Mouse (Mus musculus) limb, embryonic 11.5 days (tissue): ENCODE results near the gene Tbata. TPM values are rescaled to one million over a fixed set of nuclear protein-coding genes. Genes with fewer than 3 reads are reported as not detected.

Experiments
- ATAC-seq: fragments of 200-750 bp; cut with Nextera tagmentation; 2 replicates; pipeline ENCODE4 v1.8.0; 2017; ENCODE audit warnings: low read depth; ENCODE audit not compliant: insufficient number of reproducible peaks, low FRiP score, low TSS enrichment
- DNase-seq: peaks from one replicate; pipeline ENCODE4 v3.0.0-alpha.2; 2015; ENCODE audit warnings: low spot score
- H3K27ac ChIP-seq: fragments of 300-500 bp; sonication (generic); replicated peaks from 2 replicates; pipeline ENCODE4 v1.5.1; 2014; ENCODE audit warnings: low read depth, mild to moderate bottlenecking, low read length
- H3K27me3 ChIP-seq: fragments of 300-500 bp; sonication (generic); 2 replicates; pipeline ENCODE4 v1.6.1; 2014; ENCODE audit warnings: mild to moderate bottlenecking, low read length, mixed read lengths; ENCODE audit not compliant: control insufficient read depth, insufficient read depth
- H3K36me3 ChIP-seq: fragments of 300-500 bp; sonication (generic); 2 replicates; pipeline ENCODE4 v1.6.1; 2014; ENCODE audit warnings: mild to moderate bottlenecking, low read length, moderate library complexity, mixed read lengths; ENCODE audit not compliant: control insufficient read depth, insufficient read depth
- H3K4me1 ChIP-seq: fragments of 300-500 bp; sonication (generic); 2 replicates; pipeline ENCODE4 v1.6.1; 2014; ENCODE audit warnings: low read length, mixed read lengths; ENCODE audit not compliant: control insufficient read depth, insufficient read depth
- H3K4me2 ChIP-seq: fragments of 300-500 bp; sonication (generic); 2 replicates; pipeline ENCODE4 v1.6.1; 2014; ENCODE audit warnings: low read depth, mild to moderate bottlenecking, moderate library complexity; ENCODE audit not compliant: severe bottlenecking
- H3K4me3 ChIP-seq: fragments of 300-500 bp; sonication (generic); 2 replicates; pipeline ENCODE4 v1.5.1; 2014; ENCODE audit warnings: low read depth, low read length
- H3K9ac ChIP-seq: fragments of 300-500 bp; sonication (generic); 2 replicates; pipeline ENCODE4 v1.6.1; 2014; ENCODE audit warnings: mild to moderate bottlenecking, low read length
- H3K9me3 ChIP-seq: fragments of 300-500 bp; sonication (generic); 2 replicates; pipeline ENCODE4 v1.6.1; 2016; ENCODE audit warnings: low read length; ENCODE audit not compliant: control insufficient read depth
- WGBS: fragments of 180-500 bp; shearing (Covaris S2); extraction: QIAGEN DNeasy Blood & Tissue Kit; methylation state at CpG from one replicate; pipeline ENCODE4 v1.1.7; 2014; 5-methylcytosine and 5-hydroxymethylcytosine counted together
- polyA plus RNA-seq: library from polyadenylated mRNA; unstranded; fragments of >200 nt; fragmentation: Nextera tagmentation; extraction: Ambion mirVana; gene quantifications from 2 replicates; pipeline ENCODE4 v1.2.1, GENCODE M21; 2014

The Tbata gene
- polyA plus RNA-seq, 1 experiment from 2014 or later: not detected

DNA sequence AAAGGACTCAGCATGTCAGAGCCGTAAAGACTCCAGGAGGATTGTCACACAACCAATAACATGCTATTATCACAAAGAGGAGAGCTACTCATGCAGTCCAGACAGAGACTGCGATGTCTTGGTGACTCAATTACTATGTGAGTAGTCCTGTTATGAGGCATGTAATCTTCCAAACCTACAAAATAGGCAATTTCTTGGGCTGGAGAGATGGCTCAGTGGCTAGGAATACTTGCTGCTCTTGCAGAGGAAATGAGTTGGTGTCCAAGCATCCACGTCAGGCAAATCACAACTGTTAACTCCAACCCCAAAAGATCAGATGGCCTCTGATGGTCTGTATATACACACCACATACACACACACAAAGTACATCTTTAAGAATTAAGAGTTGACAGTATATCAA, 16.1 kb upstream of the Tbata start:
- ATAC-seq (no peak), DNase-seq (no peak)
- Histone ChIP-seq H3K4me1 (no peaks in the 10 kb centered on the region), H3K27ac (no peak overlapping the region), H3K27me3 (no peaks in the 10 kb centered on the region), H3K9ac (no peak overlapping the region), H3K36me3 (no peaks in the 10 kb centered on the region), H3K9me3 (no peaks in the 10 kb centered on the region), H3K4me2 (no peak overlapping the region), H3K4me3 (no peak overlapping the region)
- WGBS: 81% methylated on average over 3 of the region's 3 CpGs

DNA sequence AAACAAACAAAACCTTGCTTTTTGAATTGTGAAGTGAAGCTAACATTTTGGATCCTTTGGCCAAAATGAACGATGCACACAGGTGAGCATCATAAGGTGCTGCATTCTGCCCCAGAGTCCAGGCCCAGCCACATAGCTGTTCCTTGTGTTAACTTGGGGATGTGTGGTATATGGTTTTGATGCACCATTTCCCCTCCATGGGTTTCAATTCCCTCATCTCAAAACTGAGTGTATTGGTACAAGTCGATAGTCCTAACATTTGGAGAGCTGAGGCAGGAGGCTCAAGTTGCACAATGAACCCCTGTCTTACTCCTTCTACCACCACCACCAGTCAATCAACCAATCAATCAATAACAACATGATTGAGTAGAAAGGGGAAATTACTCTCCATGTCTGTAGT, 15.3 kb upstream of the Tbata start:
- Histone ChIP-seq H3K9ac (no peak overlapping the region), H3K4me3 (no peak overlapping the region), H3K27me3 (no peaks in the 10 kb centered on the region), H3K4me1 (no peaks in the 10 kb centered on the region), H3K36me3 (no peaks in the 10 kb centered on the region), H3K27ac (no peak overlapping the region), H3K9me3 (no peaks in the 10 kb centered on the region), H3K4me2 (no peak overlapping the region)
- no peak for DNase-seq
- WGBS: 97% methylated on average over 2 of the region's 2 CpGs
- ATAC-seq: no peak

DNA sequence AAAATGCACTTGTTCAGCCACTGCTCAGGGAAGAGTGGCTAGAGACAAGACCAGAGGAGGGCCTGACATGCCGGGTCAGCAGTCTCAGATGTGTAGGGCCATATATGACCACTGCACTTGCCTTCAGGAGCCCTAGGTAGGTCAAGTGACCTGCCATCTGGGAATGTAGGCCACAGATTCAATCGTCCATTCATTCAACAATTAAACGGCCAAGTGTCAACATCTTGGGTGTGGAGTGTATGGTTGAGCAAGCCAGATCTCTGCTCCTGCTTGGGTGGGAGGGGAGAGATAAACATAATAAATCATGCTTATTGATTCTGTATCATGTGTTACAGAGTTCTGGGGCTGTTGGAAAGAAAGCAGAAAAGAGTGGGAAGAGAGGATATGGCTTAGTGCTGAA, 13.2 kb upstream of the Tbata start:
- Histone ChIP-seq H3K27ac (no peak overlapping the region), H3K36me3 (no peaks in the 10 kb centered on the region), H3K9ac (no peak overlapping the region), H3K4me3 (no peak overlapping the region), H3K4me2 (no peak overlapping the region), H3K9me3 (no peaks in the 10 kb centered on the region), H3K27me3 (no peaks in the 10 kb centered on the region), H3K4me1 (no peaks in the 10 kb centered on the region)
- 77% methylated on average over 3 of the region's 3 CpGs for WGBS
- no peak for ATAC-seq
- DNase-seq: no peak

DNA sequence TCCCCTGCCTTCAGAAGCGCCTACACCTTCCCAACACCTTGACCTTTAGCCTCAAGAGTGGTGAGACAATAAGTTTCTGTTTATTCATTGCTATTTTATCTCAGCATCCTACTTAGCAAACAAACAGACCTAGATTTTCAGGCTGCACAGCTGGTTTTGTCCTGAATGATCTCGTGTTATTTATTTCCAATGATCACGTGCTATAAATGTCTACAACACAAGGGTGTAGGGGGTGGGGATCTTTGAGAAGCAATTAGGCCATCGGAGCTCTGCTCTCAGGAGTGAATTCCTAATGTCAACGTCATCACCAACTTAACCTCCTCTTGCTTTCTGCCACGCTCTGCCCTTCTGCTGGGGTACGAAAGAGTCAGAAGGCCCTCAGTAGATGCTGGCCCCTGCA, 11.7 kb upstream of the Tbata start:
- DNase-seq: no peak
- Histone ChIP-seq H3K4me1 (no peaks in the 10 kb centered on the region), H3K4me3 (no peak overlapping the region), H3K27ac (no peak overlapping the region), H3K27me3 (no peaks in the 10 kb centered on the region), H3K9ac (no peak overlapping the region), H3K9me3 (no peaks in the 10 kb centered on the region), H3K4me2 (no peak overlapping the region), H3K36me3 (no peaks in the 10 kb centered on the region)
- 81% methylated on average over 7 of the region's 7 CpGs for WGBS
- no peak for ATAC-seq

DNA sequence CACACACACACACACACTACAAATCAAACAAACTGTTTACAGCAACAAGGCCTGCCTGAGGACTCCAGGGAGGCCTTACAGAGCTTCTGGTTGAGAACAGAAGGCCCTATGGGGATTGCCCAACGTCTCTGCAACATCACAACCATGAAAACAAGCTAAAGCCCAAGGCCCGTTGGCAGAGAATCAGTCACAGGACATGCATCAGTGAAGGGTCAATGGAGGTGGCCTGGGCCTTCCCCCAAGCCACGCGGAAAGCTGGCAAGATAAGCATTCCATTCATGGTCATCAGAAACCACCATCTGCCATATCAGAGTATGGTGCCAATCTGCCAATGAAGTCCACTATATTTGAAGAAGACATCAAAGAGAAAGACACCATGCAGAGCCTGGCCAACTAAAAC, 11.1 kb upstream of the Tbata start:
- H3K36me3 ChIP-seq: no peaks in the 10 kb centered on the region
- 83% methylated on average over 4 of the region's 4 CpGs for WGBS
- H3K9ac ChIP-seq: no peak overlapping the region
- no peaks in the 10 kb centered on the region for H3K9me3 ChIP-seq
- H3K27me3 ChIP-seq: no peaks in the 10 kb centered on the region
- DNase-seq (no peak), ATAC-seq (no peak)
- no peak overlapping the region for H3K4me2 ChIP-seq
- H3K4me1 ChIP-seq: no peaks in the 10 kb centered on the region
- no peak overlapping the region for H3K4me3 ChIP-seq
- H3K27ac ChIP-seq: no peak overlapping the region

DNA sequence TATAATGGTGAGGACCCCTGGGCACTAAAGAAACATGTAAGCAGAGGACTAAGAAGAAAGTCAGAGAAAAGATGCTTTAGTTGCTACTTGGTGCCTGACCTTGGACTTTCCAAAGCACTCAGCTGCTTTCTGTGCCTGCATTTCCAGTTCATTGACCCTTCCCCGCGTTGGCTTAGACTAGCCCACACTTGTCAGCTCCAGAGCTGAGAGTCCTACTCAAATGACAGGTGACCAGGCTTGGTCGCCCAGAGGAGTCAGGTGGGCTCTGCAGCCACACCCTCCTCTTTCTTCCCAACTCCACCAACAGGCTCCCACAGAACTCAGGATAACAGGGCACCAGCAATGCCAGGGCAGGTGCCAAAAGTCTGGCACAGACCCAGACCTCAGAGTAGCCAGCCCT, 9.4 kb upstream of the Tbata start:
- DNase-seq (no peak), ATAC-seq (no peak)
- no peak overlapping the region for H3K4me2 ChIP-seq
- no peaks in the 10 kb centered on the region for H3K9me3 ChIP-seq
- H3K4me3 ChIP-seq: no peak overlapping the region
- H3K4me1 ChIP-seq: no peaks in the 10 kb centered on the region
- H3K36me3 ChIP-seq: no peaks in the 10 kb centered on the region
- H3K27ac ChIP-seq: no peak overlapping the region
- 70% methylated on average over 3 of the region's 3 CpGs for WGBS
- H3K27me3 ChIP-seq: no peaks in the 10 kb centered on the region
- no peak overlapping the region for H3K9ac ChIP-seq

DNA sequence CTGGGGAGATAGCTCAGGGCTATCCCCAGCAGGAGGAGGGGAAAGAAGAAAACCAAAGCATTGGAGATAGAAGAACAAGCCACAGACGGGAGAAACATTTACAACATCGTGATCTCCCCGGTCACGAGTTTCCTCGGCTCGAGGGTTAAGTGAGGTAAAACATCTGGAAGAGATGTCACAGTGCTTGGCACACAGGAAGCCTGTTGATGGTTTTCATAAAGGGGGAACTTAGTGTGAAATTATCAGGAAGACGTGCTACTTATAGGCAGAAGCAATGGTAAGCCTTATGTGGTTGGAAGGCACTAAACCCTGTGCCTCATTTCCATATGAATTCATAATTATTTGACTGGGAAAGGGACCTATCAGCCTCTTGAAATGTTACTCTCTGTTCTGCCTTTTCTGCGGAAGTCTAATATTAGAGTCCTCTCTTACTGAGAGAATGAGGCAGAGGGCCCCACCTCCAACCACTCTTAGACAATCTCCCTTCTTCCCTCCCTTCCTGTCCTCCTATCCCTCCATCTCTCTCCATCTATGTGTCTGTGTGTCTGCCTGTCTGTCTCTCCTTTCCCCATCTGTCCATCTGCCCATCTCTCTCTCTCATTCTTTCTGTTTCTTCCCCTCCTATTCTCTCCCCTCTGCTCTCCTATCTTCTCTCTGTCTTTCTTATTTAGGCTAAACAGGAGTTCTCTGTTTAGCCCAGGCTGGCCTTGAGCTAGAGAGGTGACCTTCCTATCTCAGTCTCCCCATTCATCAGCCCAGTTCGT, 4.2 kb upstream of the Tbata start:
- DNase-seq (no peak), ATAC-seq (no peak)
- Histone ChIP-seq H3K4me2 (no peak overlapping the region), H3K27ac (no peak overlapping the region), H3K36me3 (no peaks in the 10 kb centered on the region), H3K9me3 (no peaks in the 10 kb centered on the region), H3K9ac (no peak overlapping the region), H3K27me3 (no peaks in the 10 kb centered on the region), H3K4me1 (no peaks in the 10 kb centered on the region), H3K4me3 (no peak overlapping the region)
- WGBS: 55% methylated on average over 9 of the region's 9 CpGs

DNA sequence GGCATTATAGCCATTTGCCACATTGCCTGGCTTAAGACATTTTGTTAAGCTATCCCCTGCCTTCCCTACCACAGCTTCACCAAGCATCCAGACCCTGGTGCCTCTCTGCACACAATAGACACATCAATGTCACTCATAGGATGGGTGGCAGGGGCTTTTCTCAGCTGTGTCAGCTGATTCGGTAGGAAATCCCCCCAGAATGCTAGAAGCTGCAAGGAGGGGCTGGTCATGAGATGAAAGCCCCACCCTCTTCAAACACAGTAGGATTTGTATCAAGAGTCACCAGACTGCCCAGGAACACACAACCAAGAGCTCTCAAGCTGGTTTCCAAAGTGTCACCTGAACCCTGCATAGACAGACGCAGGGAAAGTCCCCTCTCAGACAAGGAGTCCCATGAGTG, 3.4 kb upstream of the Tbata start:
- Histone ChIP-seq H3K27ac (no peak overlapping the region), H3K9ac (no peak overlapping the region), H3K4me3 (no peak overlapping the region), H3K27me3 (no peaks in the 10 kb centered on the region), H3K9me3 (no peaks in the 10 kb centered on the region), H3K4me2 (no peak overlapping the region), H3K4me1 (no peaks in the 10 kb centered on the region), H3K36me3 (no peaks in the 10 kb centered on the region)
- 78% methylated on average over 2 of the region's 2 CpGs for WGBS
- DNase-seq (no peak), ATAC-seq (no peak)

DNA sequence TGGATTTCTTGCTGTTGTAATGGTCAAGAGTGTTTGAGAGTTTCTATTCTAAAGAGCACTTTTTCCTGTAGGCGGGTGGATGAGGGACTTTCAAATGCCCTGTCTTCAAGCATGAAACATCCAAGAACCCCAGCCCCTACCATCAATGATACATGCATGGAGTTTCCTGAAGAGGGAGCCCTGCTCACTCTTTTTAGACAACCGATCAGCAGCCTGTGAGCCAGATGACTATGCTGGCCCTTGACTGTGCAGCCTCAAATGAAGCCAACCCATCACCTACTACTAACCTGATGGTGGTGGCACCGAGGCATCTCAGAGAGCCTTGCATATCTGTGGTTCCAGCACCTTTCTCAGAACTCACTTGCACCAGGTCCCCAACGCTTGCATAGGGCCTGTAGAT, 742 bp downstream of the Tbata start:
- Histone ChIP-seq H3K27ac (no peak overlapping the region), H3K36me3 (no peaks in the 10 kb centered on the region), H3K9ac (no peak overlapping the region), H3K4me1 (no peaks in the 10 kb centered on the region), H3K9me3 (no peaks in the 10 kb centered on the region), H3K4me3 (no peak overlapping the region), H3K4me2 (no peak overlapping the region), H3K27me3 (no peaks in the 10 kb centered on the region)
- DNase-seq (no peak), ATAC-seq (no peak)
- WGBS: 78% methylated on average over 4 of the region's 4 CpGs
